Mouse (Mus musculus) G1E-ER4 (cell line): ENCODE measurements around the gene Arfgef2. TPM values are rescaled to one million over a fixed set of nuclear protein-coding genes. Genes with fewer than 3 reads are reported as not detected.

Experiments used
- GATA1 ChIP-seq: IDR thresholded peaks from one replicate; pipeline ENCODE4 v1.8.0; 2012; ENCODE audit warnings: low read length, inconsistent platforms
- polyA plus RNA-seq: library from polyadenylated mRNA; stranded (reverse); fragments of >175 nt; gene quantifications from 2 replicates; pipeline ENCODE4 v1.2.3, GENCODE M21; 2012

Arfgef2 gene
- polyA plus RNA-seq, 1 experiment: 9.8 TPM

- TF ChIP-seq GATA1: no peak
These were observed 22.9 kb downstream of the Arfgef2 start for GRCm38 (mm10) chr2:166828306-166828705.

GRCm38 (mm10) chr2:166830350-166830749 lies 25.0 kb downstream of the Arfgef2 start:
- TF ChIP-seq GATA1: no peak

- TF ChIP-seq GATA1: no peak
These were observed 28.7 kb downstream of the Arfgef2 start for GRCm38 (mm10) chr2:166834091-166834490.

- no peak for TF ChIP-seq GATA1
These were observed 29.4 kb downstream of the Arfgef2 start for GRCm38 (mm10) chr2:166834796-166835195.

- TF ChIP-seq GATA1: no peak
These were observed 30.2 kb downstream of the Arfgef2 start for GRCm38 (mm10) chr2:166835581-166835980.

GRCm38 (mm10) chr2:166841813-166842212 lies 36.4 kb downstream of the Arfgef2 start:
- TF ChIP-seq GATA1: no peak

- TF ChIP-seq GATA1: no peak
These were observed 45.3 kb downstream of the Arfgef2 start for GRCm38 (mm10) chr2:166850691-166851090.

- no peak for TF ChIP-seq GATA1
These were observed 46.9 kb downstream of the Arfgef2 start for GRCm38 (mm10) chr2:166852270-166852669.

- no peak for TF ChIP-seq GATA1
These were observed 50.4 kb downstream of the Arfgef2 start for GRCm38 (mm10) chr2:166855771-166856170.

GRCm38 (mm10) chr2:166856366-166856765 lies 51.0 kb downstream of the Arfgef2 start:
- TF ChIP-seq GATA1: no peak

- TF ChIP-seq GATA1: no peak
These were observed 51.7 kb downstream of the Arfgef2 start for GRCm38 (mm10) chr2:166857118-166857517.

- no peak for TF ChIP-seq GATA1
These were observed 53.8 kb downstream of the Arfgef2 start for GRCm38 (mm10) chr2:166859214-166859613.

- TF ChIP-seq GATA1: no peak
These were observed 57.1 kb downstream of the Arfgef2 start for GRCm38 (mm10) chr2:166862505-166862904.

GRCm38 (mm10) chr2:166865476-166865875 lies 60.1 kb downstream of the Arfgef2 start:
- no peak for TF ChIP-seq GATA1

GRCm38 (mm10) chr2:166870271-166870865 lies 65.0 kb downstream of the Arfgef2 start:
- no peak for TF ChIP-seq GATA1

GRCm38 (mm10) chr2:166870899-166871298 lies 65.5 kb downstream of the Arfgef2 start:
- no peak for TF ChIP-seq GATA1

GRCm38 (mm10) chr2:166874675-166875280 lies 69.4 kb downstream of the Arfgef2 start:
- TF ChIP-seq GATA1: no peak
